Mouse (Mus musculus): Measurements from ENCODE around the gene 1700025G04Rik. TPM values are rescaled to one million over a fixed set of nuclear protein-coding genes. Genes with fewer than 3 reads are reported as not detected.

1700025G04Rik gene
- total and polyA plus RNA-seq, 3 experiments: 1.5 to 19.5 (median 12.8) TPM

DNA sequence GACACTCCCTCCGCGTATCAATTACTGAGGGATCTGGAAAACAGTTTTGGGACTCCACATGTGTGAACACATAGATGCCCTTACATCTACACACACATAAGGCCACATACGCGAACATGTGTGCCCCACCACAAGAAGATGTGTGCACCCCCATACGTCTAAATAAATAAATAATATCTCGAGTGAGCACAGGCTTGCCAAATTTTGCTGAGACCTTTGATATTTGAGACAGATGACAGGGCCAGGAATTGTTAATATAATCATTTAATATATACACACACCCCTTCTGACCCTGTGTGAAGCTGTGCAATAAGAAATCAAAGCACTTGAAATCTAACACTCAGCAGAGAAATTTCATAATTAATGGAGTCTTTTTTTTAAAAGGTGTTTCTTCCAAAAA lies 225.6 kb downstream of the 1700025G04Rik start:
- Histone ChIP-seq H3K79me2 (replicated peaks; ENCODE audit: control insufficient read depth, extremely low read depth, insufficient read depth, poor library complexity, severe bottlenecking) (no peaks in the 10 kb centered on the region), H3K36me3 (replicated peaks in 1 of 2; ENCODE audit: control insufficient read depth in 1 of 2, insufficient read depth in 1 of 2, low read length in 1 of 2) (no peaks in the 10 kb centered on the region), H3K9ac (ENCODE audit: insufficient read depth, low read depth) (no peak overlapping the region), H3K4me1 (ENCODE audit: control insufficient read depth in 1 of 2, insufficient read depth in 2 of 2) (no peaks in the 10 kb centered on the region), H3K27ac (ENCODE audit: insufficient read depth, low read depth) (no peak overlapping the region), H3K4me3 (replicated peaks in 1 of 3; ENCODE audit: low read depth in 2 of 3, low read length in 2 of 3, poor library complexity in 1 of 3) (no peak overlapping the region), H3K27me3 (replicated peaks) (no peaks in the 10 kb centered on the region), H3K4me2 (ENCODE audit: insufficient read depth, low read depth, poor library complexity, severe bottlenecking) (no peak overlapping the region), H3K9me3 (replicated peaks; ENCODE audit: low read length) (no peaks in the 10 kb centered on the region)
- in situ Hi-C loops (cut with MboI; ENCODE audit: low pct_ligation_motif_present, low pct_unique_long_range_greater_than_20kb, low sequenced_read_pairs) (no loop called here), dilution Hi-C loops (cut with MboI; ENCODE audit: extremely low pct_ligation_motif_present, extremely low pct_unique_long_range_greater_than_20kb, low sequenced_read_pairs) (no loop called here)
- no peak for DNase-seq (ENCODE audit: extremely low read depth)
- no peak for TF ChIP-seq SIN3A (IDR thresholded peaks at IDR 0.05; ENCODE audit: low read length)
- no peak for TF ChIP-seq TCF12 (IDR thresholded peaks at IDR 0.05; ENCODE audit: low read depth, low read length)
- no peak for TF ChIP-seq KAT2A (IDR thresholded peaks at IDR 0.05; ENCODE audit: insufficient replicate concordance, low read length)
- TF ChIP-seq ETS1 (conservative IDR thresholded peaks at IDR 0.05; ENCODE audit: low read depth, low read length): no peak
- no peak for TF ChIP-seq CTCF (conservative IDR thresholded peaks at IDR 0.05 in 1 of 2, IDR thresholded peaks at IDR 0.05 in 1 of 2; ENCODE audit: low read depth in 2 of 2, low read length in 2 of 2)
- no peak for TF ChIP-seq ELF1 (IDR thresholded peaks at IDR 0.05; ENCODE audit: low read depth, low read length)
- no peak for TF ChIP-seq RCOR1 (conservative IDR thresholded peaks at IDR 0.05; ENCODE audit: low read depth, low read length)
- no peak for TF ChIP-seq CHD2 (IDR thresholded peaks at IDR 0.05; ENCODE audit: low read length)

DNA sequence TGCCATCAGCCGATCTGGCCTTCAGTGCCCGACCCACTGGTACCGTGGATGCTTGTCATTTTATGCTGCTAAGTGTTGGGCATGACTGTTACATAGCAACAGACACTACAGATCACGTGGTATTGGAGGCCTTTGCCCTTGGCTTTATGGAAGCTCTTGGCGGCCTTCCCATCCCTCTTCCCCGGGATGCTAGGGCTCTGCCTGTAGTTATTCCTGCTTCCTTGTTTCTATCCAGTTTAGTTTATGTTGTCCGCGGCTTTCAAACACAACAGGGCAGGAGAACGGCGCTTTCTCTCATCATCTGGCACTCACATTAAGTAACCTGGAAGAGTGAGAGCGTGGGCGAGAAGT lies 226.2 kb downstream of the 1700025G04Rik start:
- TF ChIP-seq E2F4 (IDR thresholded peaks at IDR 0.05; ENCODE audit: insufficient replicate concordance, low read depth, low read length) (no peak), ZC3H11A (IDR thresholded peaks at IDR 0.05; ENCODE audit: low read depth, low read length) (no peak), ZMIZ1 (IDR thresholded peaks at IDR 0.05; ENCODE audit: low read depth, low read length) (no peak)
- Histone ChIP-seq H3K9me3 (replicated peaks; ENCODE audit: low read length) (no peaks in the 10 kb centered on the region), H3K36me3 (replicated peaks in 1 of 2; ENCODE audit: control insufficient read depth in 1 of 2, insufficient read depth in 1 of 2, low read length in 1 of 2) (no peaks in the 10 kb centered on the region), H3K79me2 (replicated peaks; ENCODE audit: control insufficient read depth, extremely low read depth, insufficient read depth, poor library complexity, severe bottlenecking) (no peaks in the 10 kb centered on the region), H3K4me1 (ENCODE audit: control insufficient read depth in 1 of 2, insufficient read depth in 2 of 2) (no peaks in the 10 kb centered on the region), H3K27ac (ENCODE audit: insufficient read depth, low read depth) (no peak overlapping the region), H3K4me2 (ENCODE audit: insufficient read depth, low read depth, poor library complexity, severe bottlenecking) (no peak overlapping the region), H3K4me3 (replicated peaks in 1 of 3; ENCODE audit: low read depth in 2 of 3, low read length in 2 of 3, poor library complexity in 1 of 3) (no peak overlapping the region), H3K27me3 (replicated peaks) (no peaks in the 10 kb centered on the region), H3K9ac (ENCODE audit: insufficient read depth, low read depth) (no peak overlapping the region)
- no peak for DNase-seq (ENCODE audit: extremely low read depth)
- in situ Hi-C loops (cut with MboI; ENCODE audit: low pct_ligation_motif_present, low pct_unique_long_range_greater_than_20kb, low sequenced_read_pairs): no loop called here
- dilution Hi-C loops (cut with MboI; ENCODE audit: extremely low pct_ligation_motif_present, extremely low pct_unique_long_range_greater_than_20kb, low sequenced_read_pairs): no loop called here

DNA sequence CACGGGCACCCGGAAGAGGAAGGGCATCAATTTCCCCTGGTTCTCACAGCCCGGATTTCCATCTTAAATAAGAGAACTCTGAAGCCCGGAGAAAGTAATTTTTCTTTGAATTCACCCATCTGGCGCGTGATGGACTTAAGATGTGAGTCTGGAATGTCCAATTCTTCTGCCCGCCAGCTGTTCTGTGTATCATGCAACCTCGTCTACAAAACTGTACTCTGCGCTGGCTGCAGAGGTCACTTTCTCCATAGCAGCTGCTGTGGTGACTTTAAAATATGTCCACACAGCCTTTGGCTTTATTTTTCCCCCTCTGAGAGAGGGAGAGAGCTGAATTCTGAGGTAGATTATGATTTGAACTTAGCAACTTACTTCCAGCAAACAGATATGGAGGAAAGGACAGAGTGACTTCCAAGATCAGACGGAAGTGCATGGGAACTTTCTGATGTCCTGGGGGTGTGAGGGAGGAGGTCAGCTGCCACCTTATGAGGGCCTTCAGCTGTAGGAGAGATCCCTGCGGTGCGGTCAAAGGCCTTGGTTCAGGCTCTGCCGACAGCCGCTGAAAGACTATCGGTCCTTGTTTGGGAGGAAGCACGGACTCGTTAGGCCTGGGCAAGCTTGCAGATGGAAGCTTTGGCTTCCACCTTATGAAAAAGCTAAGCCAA lies 226.7 kb downstream of the 1700025G04Rik start:
- Histone ChIP-seq H3K4me3 (replicated peaks in 1 of 3; ENCODE audit: low read depth in 2 of 3, low read length in 2 of 3, poor library complexity in 1 of 3) (no peak overlapping the region), H3K9ac (ENCODE audit: insufficient read depth, low read depth) (no peak overlapping the region), H3K4me2 (ENCODE audit: insufficient read depth, low read depth, poor library complexity, severe bottlenecking) (no peak overlapping the region), H3K9me3 (replicated peaks; ENCODE audit: low read length) (no peaks in the 10 kb centered on the region), H3K79me2 (replicated peaks; ENCODE audit: control insufficient read depth, extremely low read depth, insufficient read depth, poor library complexity, severe bottlenecking) (no peaks in the 10 kb centered on the region), H3K4me1 (ENCODE audit: control insufficient read depth in 1 of 2, insufficient read depth in 2 of 2) (no peaks in the 10 kb centered on the region), H3K27me3 (replicated peaks) (no peaks in the 10 kb centered on the region), H3K36me3 (replicated peaks in 1 of 2; ENCODE audit: control insufficient read depth in 1 of 2, insufficient read depth in 1 of 2, low read length in 1 of 2) (no peaks in the 10 kb centered on the region), H3K27ac (ENCODE audit: insufficient read depth, low read depth) (no peak overlapping the region)
- in situ Hi-C loops (cut with MboI; ENCODE audit: low pct_ligation_motif_present, low pct_unique_long_range_greater_than_20kb, low sequenced_read_pairs): no loop called here
- dilution Hi-C loops (cut with MboI; ENCODE audit: extremely low pct_ligation_motif_present, extremely low pct_unique_long_range_greater_than_20kb, low sequenced_read_pairs): no loop called here
- TF ChIP-seq PAX5 (IDR thresholded peaks at IDR 0.05; ENCODE audit: low read length) (no peak), POLR2A (IDR thresholded peaks at IDR 0.05; ENCODE audit: low read depth, low read length) (no peak), JUN (IDR thresholded peaks at IDR 0.05; ENCODE audit: insufficient read depth, low read depth, low read length) (no peak), EP300 (IDR thresholded peaks at IDR 0.05; ENCODE audit: low read length) (no peak), CHD2 (IDR thresholded peaks at IDR 0.05; ENCODE audit: low read length) (no peak), UBTF (IDR thresholded peaks at IDR 0.05; ENCODE audit: low read depth, low read length) (no peak), NRF1 (IDR thresholded peaks at IDR 0.05; ENCODE audit: low read depth, low read length) (no peak), ETS1 (conservative IDR thresholded peaks at IDR 0.05; ENCODE audit: low read depth, low read length) (no peak), ZKSCAN1 (IDR thresholded peaks at IDR 0.05; ENCODE audit: borderline replicate concordance, low read depth, low read length) (no peak), JUND (conservative IDR thresholded peaks at IDR 0.05; ENCODE audit: low read depth, low read length) (no peak), GABPA (IDR thresholded peaks at IDR 0.05; ENCODE audit: insufficient replicate concordance, low read depth, low read length) (no peak), IRF4 (IDR thresholded peaks at IDR 0.05; ENCODE audit: low read depth, low read length) (no peak), MXI1 (IDR thresholded peaks at IDR 0.05; ENCODE audit: low read depth, low read length) (no peak), ZMIZ1 (IDR thresholded peaks at IDR 0.05; ENCODE audit: low read depth, low read length) (no peak), USF2 (conservative IDR thresholded peaks at IDR 0.05; ENCODE audit: low read depth, low read length) (no peak)
- no peak for DNase-seq (ENCODE audit: extremely low read depth)
